Mouse (Mus musculus): ENCODE measurements around the gene Arhgef33. TPM values are rescaled to one million over a fixed set of nuclear protein-coding genes. Genes with fewer than 3 reads are reported as not detected.

Arhgef33 gene
- polyA plus RNA-seq, 1 experiment from 2014 or later: 1.1 TPM

- Histone ChIP-seq H3K36me3 (peaks cover 66% of the 10 kb centered on the region), H3K27me3 (replicated peaks) (no peaks in the 10 kb centered on the region), H3K4me1 (no peaks in the 10 kb centered on the region), H3K9me3 (replicated peaks) (no peaks in the 10 kb centered on the region), H3K27ac (replicated peaks) (no peak overlapping the region), H3K4me3 (replicated peaks) (no peak overlapping the region), H3K4me2 (no peak overlapping the region), H3K9ac (replicated peaks) (no peak overlapping the region)
- WGBS: 83% methylated on average over 10 of the region's 10 CpGs
- no peak for ATAC-seq (ENCODE audit: low FRiP score)
Measured at GRCm38 (mm10) chr17:80418572-80419210, 111.5 kb downstream of the Arhgef33 start.

- 96% methylated on average over 1 of the region's 1 CpGs for WGBS
- H3K9ac ChIP-seq (replicated peaks): no peak overlapping the region
- no peak overlapping the region for H3K4me2 ChIP-seq
- H3K36me3 ChIP-seq: peaks cover 47% of the 10 kb centered on the region
- no peak overlapping the region for H3K27ac ChIP-seq (replicated peaks)
- ATAC-seq (ENCODE audit: low FRiP score): no peak
- H3K4me1 ChIP-seq: no peaks in the 10 kb centered on the region
- no peak overlapping the region for H3K4me3 ChIP-seq (replicated peaks)
- H3K27me3 ChIP-seq (replicated peaks): no peaks in the 10 kb centered on the region
- H3K9me3 ChIP-seq (replicated peaks): no peaks in the 10 kb centered on the region
Measured at GRCm38 (mm10) chr17:80420998-80421397, 113.8 kb downstream of the Arhgef33 start.

- H3K27ac ChIP-seq (replicated peaks): no peak overlapping the region
- H3K4me1 ChIP-seq: peaks cover 2% of the 10 kb centered on the region; the same call in 1 of the 2 replicates
- H3K27me3 ChIP-seq (replicated peaks): no peaks in the 10 kb centered on the region
- no peak overlapping the region for H3K4me2 ChIP-seq
- WGBS: 93% methylated on average over 7 of the region's 7 CpGs
- H3K4me3 ChIP-seq (replicated peaks): no peak overlapping the region
- H3K9ac ChIP-seq (replicated peaks): no peak overlapping the region
- ATAC-seq (ENCODE audit: low FRiP score): no peak
- no peaks in the 10 kb centered on the region for H3K9me3 ChIP-seq (replicated peaks)
- H3K36me3 ChIP-seq: peaks cover 19% of the 10 kb centered on the region
Measured at GRCm38 (mm10) chr17:80426171-80426570, 119.0 kb downstream of the Arhgef33 start.

- Histone ChIP-seq H3K9ac (replicated peaks) (no peak overlapping the region), H3K9me3 (replicated peaks) (no peaks in the 10 kb centered on the region), H3K4me2 (no peak overlapping the region), H3K27ac (replicated peaks) (no peak overlapping the region), H3K27me3 (replicated peaks) (no peaks in the 10 kb centered on the region), H3K36me3 (peaks cover 19% of the 10 kb centered on the region), H3K4me1 (peaks cover 2% of the 10 kb centered on the region; the same call in 1 of the 2 replicates), H3K4me3 (replicated peaks) (no peak overlapping the region)
- ATAC-seq (ENCODE audit: low FRiP score): no peak
- 77% methylated on average over 5 of the region's 5 CpGs for WGBS
Measured at GRCm38 (mm10) chr17:80426901-80427300, 119.7 kb downstream of the Arhgef33 start.

GRCm38 (mm10) chr17:80427966-80428365 is 120.8 kb downstream of the Arhgef33 start:
- no peak overlapping the region for H3K4me2 ChIP-seq
- no peak overlapping the region for H3K9ac ChIP-seq (replicated peaks)
- H3K4me1 ChIP-seq: peaks cover 2% of the 10 kb centered on the region; the same call in 1 of the 2 replicates
- peaks cover 14% of the 10 kb centered on the region for H3K36me3 ChIP-seq
- H3K9me3 ChIP-seq (replicated peaks): no peaks in the 10 kb centered on the region
- H3K27ac ChIP-seq (replicated peaks): no peak overlapping the region
- WGBS: 48% methylated on average over 2 of the region's 2 CpGs
- ATAC-seq (ENCODE audit: low FRiP score): no peak
- H3K27me3 ChIP-seq (replicated peaks): no peaks in the 10 kb centered on the region
- H3K4me3 ChIP-seq (replicated peaks): no peak overlapping the region

GRCm38 (mm10) chr17:80431997-80432396 is 124.8 kb downstream of the Arhgef33 start:
- ATAC-seq (ENCODE audit: low FRiP score): no peak
- 98% methylated on average over 9 of the region's 9 CpGs for WGBS

GRCm38 (mm10) chr17:80434430-80434829 is 127.2 kb downstream of the Arhgef33 start:
- no peak for ATAC-seq (ENCODE audit: low FRiP score)
- peaks cover 38% of the 10 kb centered on the region for H3K36me3 ChIP-seq
- H3K9me3 ChIP-seq (replicated peaks): no peaks in the 10 kb centered on the region
- no peak overlapping the region for H3K4me2 ChIP-seq
- H3K9ac ChIP-seq (replicated peaks): no peak overlapping the region
- no peak overlapping the region for H3K27ac ChIP-seq (replicated peaks)
- H3K27me3 ChIP-seq (replicated peaks): no peaks in the 10 kb centered on the region
- no peaks in the 10 kb centered on the region for H3K4me1 ChIP-seq
- H3K4me3 ChIP-seq (replicated peaks): no peak overlapping the region
- 77% methylated on average over 3 of the region's 3 CpGs for WGBS

More at GRCm38 (mm10) chr17:80431997-80432396, 124.8 kb downstream of the Arhgef33 start:
- Histone ChIP-seq H3K36me3 (peaks cover 29% of the 10 kb centered on the region), H3K27me3 (replicated peaks) (no peaks in the 10 kb centered on the region), H3K4me3 (replicated peaks) (no peak overlapping the region), H3K27ac (replicated peaks) (no peak overlapping the region), H3K9ac (replicated peaks) (no peak overlapping the region), H3K4me1 (peaks cover 2% of the 10 kb centered on the region; the same call in 1 of the 2 replicates), H3K9me3 (replicated peaks) (no peaks in the 10 kb centered on the region), H3K4me2 (no peak overlapping the region)

GRCm38 (mm10) chr17:80435680-80436079 is 128.5 kb downstream of the Arhgef33 start:
- H3K9ac ChIP-seq (replicated peaks): no peak overlapping the region
- no peaks in the 10 kb centered on the region for H3K9me3 ChIP-seq (replicated peaks)
- H3K4me2 ChIP-seq: no peak overlapping the region
- H3K27me3 ChIP-seq (replicated peaks): no peaks in the 10 kb centered on the region
- no peaks in the 10 kb centered on the region for H3K4me1 ChIP-seq
- 89% methylated on average over 5 of the region's 5 CpGs for WGBS
- H3K4me3 ChIP-seq (replicated peaks): no peak overlapping the region
- H3K27ac ChIP-seq (replicated peaks): no peak overlapping the region
- no peak for ATAC-seq (ENCODE audit: low FRiP score)
- H3K36me3 ChIP-seq: peaks cover 36% of the 10 kb centered on the region

- no peak for ATAC-seq (ENCODE audit: low FRiP score)
- H3K4me2 ChIP-seq: no peak overlapping the region
- H3K9ac ChIP-seq (replicated peaks): no peak overlapping the region
- H3K4me1 ChIP-seq: no peaks in the 10 kb centered on the region
- no peaks in the 10 kb centered on the region for H3K27me3 ChIP-seq (replicated peaks)
- WGBS: 87% methylated on average over 7 of the region's 7 CpGs
- no peak overlapping the region for H3K27ac ChIP-seq (replicated peaks)
- peaks cover 54% of the 10 kb centered on the region for H3K36me3 ChIP-seq
- no peaks in the 10 kb centered on the region for H3K9me3 ChIP-seq (replicated peaks)
- H3K4me3 ChIP-seq (replicated peaks): no peak overlapping the region
Measured at GRCm38 (mm10) chr17:80445433-80445832, 138.2 kb downstream of the Arhgef33 start.

GRCm38 (mm10) chr17:80446470-80446869 is 139.3 kb downstream of the Arhgef33 start:
- no peaks in the 10 kb centered on the region for H3K27me3 ChIP-seq (replicated peaks)
- H3K36me3 ChIP-seq: peaks cover 58% of the 10 kb centered on the region
- ATAC-seq (ENCODE audit: low FRiP score): no peak
- no peaks in the 10 kb centered on the region for H3K9me3 ChIP-seq (replicated peaks)
- no peak overlapping the region for H3K4me3 ChIP-seq (replicated peaks)
- H3K4me1 ChIP-seq: no peaks in the 10 kb centered on the region
- WGBS: 95% methylated on average over 5 of the region's 5 CpGs
- no peak overlapping the region for H3K9ac ChIP-seq (replicated peaks)
- no peak overlapping the region for H3K4me2 ChIP-seq
- no peak overlapping the region for H3K27ac ChIP-seq (replicated peaks)

All from neural tube, embryonic 15.5 days (tissue).